Mouse (Mus musculus) urinary bladder, postnatal 4 days (tissue): ENCODE results near the gene Tada2b.
A peak's percentile ranks its signal among the peaks of the same experiment; 100 is the strongest.

Experiments
- DNase-seq, 2 experiments: peaks; one replicate each; pipeline ENCODE4 v3.0.0; 2021 to 2022; ENCODE audit warnings: low spot score in 2 of 2

The Tada2b gene

DNA sequence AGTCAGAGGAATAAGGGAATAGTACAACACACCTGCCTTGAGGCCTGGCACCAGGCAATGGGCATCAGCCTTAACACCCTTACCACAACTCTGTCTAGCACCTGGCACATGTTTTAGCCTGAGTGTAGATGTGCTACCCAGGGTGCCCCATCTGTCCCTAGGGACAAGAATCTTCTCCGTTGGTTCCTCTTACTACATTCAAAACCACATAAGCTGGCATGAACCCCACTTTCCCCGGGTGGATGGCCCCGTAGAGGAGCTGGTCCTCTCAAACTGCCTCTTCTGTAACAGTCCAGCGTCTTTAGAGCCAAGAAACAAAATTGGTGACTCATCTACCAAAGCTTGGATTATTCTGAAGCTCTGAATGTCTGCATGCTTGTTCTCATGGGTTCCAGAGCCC lies 3.7 kb downstream of the Tada2b start:
- no peak for DNase-seq

DNA sequence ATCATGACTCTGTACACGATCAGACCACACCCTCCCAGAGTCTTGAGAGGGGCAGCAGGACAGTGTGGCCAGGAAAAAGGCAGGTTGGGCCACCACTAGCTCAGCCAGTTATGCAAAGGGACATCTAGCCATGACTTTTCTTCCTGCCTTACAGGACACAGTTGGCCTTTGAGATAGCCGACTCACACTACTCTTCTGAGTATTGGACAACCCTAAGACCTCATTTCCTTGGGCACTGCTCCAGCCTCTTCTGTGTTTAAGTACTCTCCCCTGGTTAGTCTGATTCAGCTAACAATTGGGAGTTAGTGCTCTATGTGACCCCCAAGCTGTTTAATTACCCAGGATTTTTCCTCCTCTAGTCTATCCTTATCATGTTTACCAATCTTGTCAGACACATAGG lies 4.3 kb downstream of the Tada2b start:
- no peak for DNase-seq

DNA sequence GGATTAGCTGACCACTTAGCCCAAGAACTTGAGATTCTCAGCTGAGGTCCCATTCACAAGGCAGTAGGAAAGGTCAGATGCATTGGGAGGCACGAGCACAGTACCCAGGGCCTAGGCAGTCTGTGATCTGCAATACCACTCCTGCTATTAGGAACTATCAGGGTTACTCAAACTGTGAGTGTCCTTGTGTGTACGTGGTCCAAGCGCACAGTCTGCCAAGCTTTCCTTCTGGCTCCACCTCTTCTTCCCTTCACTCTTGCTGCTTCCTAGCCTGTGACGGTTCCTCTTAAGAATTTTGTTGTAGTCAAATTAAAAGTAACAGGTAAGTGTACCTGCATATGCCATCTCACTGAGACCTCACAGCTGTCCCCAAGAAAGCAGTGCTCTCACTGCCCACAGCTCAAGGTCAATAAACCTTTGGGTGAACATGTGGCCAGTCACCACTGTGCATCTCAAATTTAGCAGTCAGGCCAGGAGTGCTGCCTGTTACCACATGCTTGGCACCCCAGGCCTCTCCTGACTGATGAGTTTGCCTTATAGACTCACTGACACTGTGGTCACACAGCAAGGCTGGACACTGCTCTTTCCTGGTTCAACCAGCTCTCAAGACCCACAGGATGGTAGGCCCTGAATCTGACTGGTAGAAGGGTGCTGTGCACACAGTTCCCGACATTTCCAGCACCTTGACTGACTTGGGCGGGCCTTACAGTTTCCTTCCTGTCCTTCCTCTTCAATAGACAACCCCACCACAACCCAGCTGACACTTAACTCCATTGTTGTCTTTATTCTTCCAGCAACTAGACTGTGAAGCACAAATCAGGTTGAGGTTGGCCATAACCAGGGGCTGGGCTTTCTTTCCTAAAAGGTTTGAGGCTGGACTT lies 5.3 kb downstream of the Tada2b start:
- no peak for DNase-seq

DNA sequence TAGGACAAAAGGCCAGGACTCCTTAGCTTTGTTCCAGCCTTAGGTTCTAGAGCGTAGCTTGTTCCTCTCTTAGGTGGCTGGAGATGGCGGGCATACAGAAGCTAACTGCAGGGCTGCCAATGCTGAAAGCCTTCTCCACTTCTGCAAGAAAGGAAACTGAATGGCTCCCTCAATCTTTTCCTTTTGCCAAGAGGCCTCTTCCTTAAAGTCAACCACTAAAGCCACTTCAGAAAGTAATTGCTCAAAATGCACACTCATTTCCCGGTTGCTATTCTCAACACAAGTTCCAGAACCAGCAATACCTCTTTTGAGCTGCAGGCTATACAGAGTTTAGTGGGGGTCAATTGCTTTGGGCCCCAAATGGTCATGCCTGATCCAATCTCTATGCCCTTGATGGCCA lies 6.6 kb downstream of the Tada2b start:
- no peak for DNase-seq

DNA sequence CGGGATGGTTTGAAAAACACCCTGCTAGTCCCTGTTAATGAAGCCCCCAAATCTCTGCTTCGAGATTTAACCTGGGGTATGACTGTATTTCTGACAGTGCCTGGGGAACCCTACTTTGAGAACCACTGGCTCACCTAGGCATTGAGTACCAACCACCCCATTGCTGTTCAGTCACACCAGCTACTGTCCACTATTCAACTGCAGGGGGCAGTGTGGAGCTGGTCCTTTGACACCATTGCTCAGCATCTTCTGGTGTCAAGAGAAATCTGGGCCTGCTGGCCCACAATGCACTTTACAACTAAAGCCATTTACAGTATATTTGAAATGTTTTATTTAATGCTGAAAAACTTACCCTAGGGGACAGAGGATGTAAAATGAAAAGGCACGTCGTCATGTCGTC lies 9.8 kb downstream of the Tada2b start:
- no peak for DNase-seq

DNA sequence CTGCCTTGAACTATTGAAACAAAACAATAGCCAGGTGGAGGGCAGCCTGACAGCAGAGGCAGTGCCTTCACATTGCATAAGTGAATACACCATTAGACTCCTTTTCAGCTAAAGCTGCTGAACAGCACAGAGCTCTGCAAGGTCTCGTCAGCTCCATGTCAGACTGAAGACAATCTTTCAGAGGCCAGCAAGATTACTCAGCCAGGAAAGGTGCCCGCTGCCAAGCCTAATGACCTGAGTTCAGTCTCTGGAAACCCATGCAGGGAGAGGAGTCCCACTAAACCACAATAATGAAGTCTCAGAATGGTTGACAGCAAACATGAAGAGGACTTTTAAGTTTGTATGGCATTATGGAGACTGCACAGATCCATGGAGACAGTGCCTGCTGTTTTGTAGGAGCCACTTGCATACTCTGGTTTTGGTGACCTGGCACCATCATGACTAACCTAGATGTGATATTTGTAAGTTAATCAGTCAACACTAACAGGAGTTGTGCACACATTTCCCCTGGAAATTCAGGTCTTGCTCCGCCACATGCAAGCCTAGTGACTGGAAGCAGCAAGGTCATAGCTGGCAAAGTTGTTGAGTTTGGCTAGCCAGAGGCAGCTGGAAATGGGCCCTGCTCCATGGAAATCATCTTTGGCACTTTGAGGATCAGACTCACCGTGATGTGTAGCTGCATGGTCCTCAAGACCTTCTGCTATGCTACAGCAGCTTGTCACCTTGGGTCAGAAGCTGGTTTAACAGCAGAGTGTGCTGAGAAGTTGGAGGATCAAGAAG lies 11.0 kb downstream of the Tada2b start:
- no peak for DNase-seq

- DNase-seq = no peak
These were observed 12.9 kb downstream of the Tada2b start for GRCm38 (mm10) chr5:36471206-36471605.

- DNase-seq = no peak
These were observed 18.2 kb downstream of the Tada2b start for GRCm38 (mm10) chr5:36465889-36466288.

DNA sequence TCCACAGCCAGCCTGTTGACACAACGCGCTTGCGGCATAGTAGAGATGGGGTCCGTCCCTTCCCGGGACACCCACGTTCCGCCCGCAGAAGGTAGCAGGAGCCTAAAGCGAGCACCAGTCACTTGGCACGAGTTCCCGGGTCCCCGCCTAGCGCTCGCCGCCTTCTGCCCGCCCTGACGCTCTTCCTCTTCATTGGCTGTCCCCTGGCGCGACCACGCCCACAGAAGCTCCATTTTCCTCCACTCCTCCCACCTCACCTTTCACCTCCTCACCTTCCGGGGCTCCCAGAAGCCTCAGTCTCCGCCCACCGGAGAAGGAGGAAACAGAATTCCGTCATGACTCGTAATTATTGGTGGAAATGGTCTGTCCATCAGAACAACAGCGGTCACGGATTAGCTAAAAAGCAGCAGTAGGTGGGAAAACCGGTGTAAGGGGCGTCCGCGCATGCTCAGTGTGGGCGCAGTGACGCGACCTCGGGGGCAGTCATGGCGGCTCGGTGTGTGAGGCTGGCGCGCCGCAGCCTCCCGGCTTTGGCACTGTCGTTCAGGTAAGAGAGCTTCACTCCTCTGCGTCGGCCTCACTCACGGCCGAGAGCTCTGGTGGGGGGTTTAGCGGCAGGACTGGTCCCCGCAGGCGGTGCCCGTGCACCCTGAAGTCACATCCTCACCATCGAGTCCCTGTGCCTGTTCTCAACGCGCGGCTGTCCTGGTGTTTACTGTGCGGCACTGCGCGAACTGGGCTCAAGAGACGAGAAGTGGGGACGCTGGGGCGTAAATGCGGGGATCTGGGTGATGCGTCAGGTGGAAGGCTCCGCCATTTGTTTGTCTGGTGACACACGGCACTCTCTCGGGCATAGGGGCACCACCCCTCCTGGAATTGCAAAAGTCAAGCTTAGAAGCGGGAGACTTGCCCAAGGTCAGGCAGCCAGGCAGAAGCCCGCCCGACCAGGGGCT lies 19.1 kb downstream of the Tada2b start, which contains the start of gene Grpel1:
Gene Grpel1, plus strand, starts transcription at position 290 of the 953 bp plus-strand sequence.
- peak; percentile 96 to 98 for DNase-seq

- DNase-seq = no peak
These were observed 20.7 kb downstream of the Tada2b start for GRCm38 (mm10) chr5:36463391-36463790.

DNA sequence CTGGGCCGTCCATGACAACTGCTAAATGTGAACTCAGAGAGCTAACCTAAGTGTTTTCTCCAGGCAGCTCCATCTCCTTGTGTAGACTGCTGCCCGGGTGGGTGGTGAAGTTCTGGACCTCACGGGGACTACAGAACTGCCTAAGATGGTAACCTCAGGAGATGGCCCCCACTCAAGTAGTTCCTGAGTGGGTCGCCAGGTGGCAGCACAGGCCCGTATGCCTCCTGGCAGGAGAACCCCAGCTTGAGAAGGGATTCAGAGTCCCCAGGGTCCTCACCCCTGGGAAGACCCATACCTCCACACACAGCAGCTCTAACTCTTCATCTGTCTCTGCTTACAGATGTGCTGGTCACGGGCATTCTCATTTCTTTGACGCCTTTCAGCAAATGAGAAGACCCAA lies 21.3 kb downstream of the Tada2b start:
- DNase-seq = peak; percentile 55 to 81

- no peak for DNase-seq
These were observed 22.9 kb downstream of the Tada2b start for GRCm38 (mm10) chr5:36461231-36461630.

DNA sequence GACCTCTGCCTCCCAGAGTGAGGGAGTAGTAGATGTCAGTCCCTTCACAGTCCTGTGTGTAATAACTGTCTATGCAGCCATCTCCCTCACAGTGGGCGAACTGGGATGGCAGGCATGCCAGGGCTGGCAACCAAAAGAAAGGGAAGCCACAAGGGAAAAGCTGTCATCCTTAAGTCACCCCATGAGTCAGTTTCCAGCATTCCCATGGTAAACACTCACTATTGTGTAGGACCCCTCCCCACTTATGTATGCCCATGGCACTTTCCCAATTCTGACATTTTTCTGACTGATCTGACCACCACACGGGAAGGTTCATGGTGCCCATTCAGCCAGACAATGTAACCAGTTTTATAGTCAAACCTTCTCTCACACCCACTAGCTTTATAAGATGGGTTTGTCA lies 23.4 kb downstream of the Tada2b start:
- DNase-seq = no peak

DNA sequence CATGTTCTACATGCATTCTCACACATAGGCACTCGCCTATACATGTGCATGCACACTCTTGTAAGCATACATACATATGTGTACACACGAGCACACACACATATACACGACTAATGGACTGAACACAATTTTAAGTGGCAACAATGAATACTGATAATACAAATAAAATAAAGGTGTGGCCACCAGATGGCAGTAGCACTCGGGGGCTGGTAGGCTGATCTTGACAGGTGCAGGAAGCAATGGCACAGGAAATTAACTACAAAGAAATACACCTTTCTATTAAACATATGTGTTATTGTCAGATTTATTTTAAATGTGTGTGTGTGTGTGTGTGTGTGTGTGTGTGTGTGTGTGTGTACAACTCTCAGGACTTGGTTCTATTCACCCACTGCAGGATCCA lies 25.2 kb downstream of the Tada2b start:
- DNase-seq = no peak

DNA sequence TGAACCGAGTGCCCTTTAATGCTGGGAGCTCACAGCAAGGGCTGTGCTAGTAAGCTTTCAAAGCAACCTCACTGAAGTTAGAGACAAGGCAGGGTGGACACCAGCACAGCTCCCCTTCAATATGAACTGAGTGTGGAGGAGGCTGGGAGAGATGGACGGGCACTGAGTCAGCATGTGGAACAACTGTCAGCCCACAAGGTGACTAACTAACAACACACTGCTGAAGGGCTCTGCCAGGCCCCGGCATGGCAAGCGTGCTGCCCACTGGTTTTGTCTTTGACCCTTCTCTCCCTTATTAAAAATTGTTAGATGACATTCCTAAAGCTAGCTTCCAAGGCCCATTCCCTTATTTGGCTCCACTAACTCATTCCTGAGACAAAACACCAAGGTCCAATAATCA lies 26.4 kb downstream of the Tada2b start:
- DNase-seq = no peak

DNA sequence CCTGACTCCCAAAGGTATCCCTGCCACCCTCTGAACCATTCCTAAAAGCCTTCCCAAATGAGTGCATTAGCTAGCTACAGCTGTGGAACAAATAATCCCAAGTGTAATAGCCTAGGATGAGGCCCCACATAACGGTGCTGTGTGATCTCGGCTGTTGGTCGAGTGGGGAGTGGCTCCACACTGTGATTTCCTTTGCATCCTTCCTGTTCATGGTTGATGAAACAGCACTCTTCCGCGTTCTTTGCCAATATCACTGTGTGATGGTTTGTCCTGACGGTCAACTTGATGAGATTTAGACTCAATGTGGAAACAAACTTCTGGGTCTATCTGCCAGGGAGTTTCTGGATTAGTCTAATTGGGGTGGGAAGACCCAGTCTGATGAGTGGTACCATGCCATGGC lies 31.3 kb downstream of the Tada2b start:
- no peak for DNase-seq

DNA sequence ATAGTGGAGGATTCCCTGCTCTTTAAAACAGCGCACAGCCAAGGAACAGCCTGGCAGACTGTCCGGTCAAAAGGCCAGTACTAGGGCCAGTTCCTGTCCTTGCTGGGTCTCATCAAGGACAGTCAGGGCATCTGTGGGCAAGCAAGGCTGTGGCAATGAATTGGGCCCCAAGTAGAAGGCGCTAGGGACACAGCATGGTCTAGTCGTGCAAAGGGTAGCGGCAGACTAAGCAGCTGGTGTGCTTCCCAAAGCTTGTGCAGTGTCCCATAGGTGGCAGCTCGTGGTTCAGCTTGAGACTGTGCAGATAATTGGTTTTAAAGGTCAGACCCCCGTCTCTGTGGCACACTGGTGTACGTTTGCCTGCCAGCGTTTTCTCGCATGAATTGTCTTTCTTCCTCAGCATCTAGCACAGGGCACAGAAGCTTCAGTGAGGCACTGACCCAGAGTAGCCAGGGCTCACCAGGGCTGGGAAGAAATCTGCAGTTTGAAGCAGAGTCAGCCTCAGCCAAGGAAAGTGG lies 32.2 kb downstream of the Tada2b start:
- DNase-seq = no peak

DNA sequence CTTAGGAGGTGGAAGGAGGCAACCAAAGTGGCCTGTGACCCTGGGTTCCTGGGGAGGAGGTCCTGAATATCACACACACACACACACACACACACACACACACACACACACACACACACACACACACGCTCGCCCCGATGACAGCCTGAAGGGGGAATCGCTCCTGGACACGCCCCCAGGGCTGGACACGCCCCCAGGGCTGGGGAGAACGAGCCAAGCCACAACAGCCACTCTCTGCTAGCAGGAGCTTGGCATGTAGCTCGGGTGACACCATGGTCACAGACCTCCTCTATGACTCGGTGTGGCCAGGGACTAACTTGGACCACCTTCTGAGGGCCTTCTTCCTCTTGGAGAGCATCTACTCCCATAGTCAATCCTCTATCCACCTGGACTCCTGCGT lies 33.0 kb downstream of the Tada2b start:
- no peak for DNase-seq

GRCm38 (mm10) chr5:36449710-36450358 lies 34.3 kb downstream of the Tada2b start:
- no peak for DNase-seq

GRCm38 (mm10) chr5:36447872-36448271 lies 36.2 kb downstream of the Tada2b start:
- no peak for DNase-seq
